Mouse (Mus musculus) midbrain, embryonic 10.5 days (tissue): ENCODE results near the gene Pla2g2d. TPM values are rescaled to one million over a fixed set of nuclear protein-coding genes. Genes with fewer than 3 reads are reported as not detected.

Source experiments
- DNase-seq: peaks from one replicate; pipeline ENCODE4 v3.0.0-alpha.2; 2017; ENCODE audit warnings: low spot score
- H3K27ac ChIP-seq: fragments of 300-500 bp; sonication (generic); replicated peaks from 2 replicates; pipeline ENCODE4 v1.5.1; 2016; ENCODE audit warnings: mild to moderate bottlenecking
- H3K27me3 ChIP-seq: fragments of 300-500 bp; sonication (generic); 2 replicates; pipeline ENCODE4 v1.6.1; 2016; ENCODE audit warnings: low read depth, mild to moderate bottlenecking; ENCODE audit not compliant: poor library complexity, severe bottlenecking
- H3K36me3 ChIP-seq: fragments of 300-500 bp; sonication (generic); 2 replicates; pipeline ENCODE4 v1.6.1; 2016; ENCODE audit warnings: mild to moderate bottlenecking, moderate library complexity
- H3K4me1 ChIP-seq: fragments of 300-500 bp; sonication (generic); 2 replicates; pipeline ENCODE4 v1.6.1; 2016
- H3K4me3 ChIP-seq: fragments of 300-500 bp; sonication (generic); 2 replicates; pipeline ENCODE4 v1.5.1; 2016; ENCODE audit warnings: mild to moderate bottlenecking, moderate library complexity
- H3K9me3 ChIP-seq: fragments of 300-500 bp; sonication (generic); replicated peaks from 2 replicates; pipeline ENCODE4 v1.6.1; 2016; ENCODE audit warnings: mild to moderate bottlenecking
- WGBS: fragments of 180-500 bp; shearing (Covaris S2); methylation state at CpG from one replicate; pipeline ENCODE4 v1.1.7; 2016; 5-methylcytosine and 5-hydroxymethylcytosine counted together
- polyA plus RNA-seq: library from polyadenylated mRNA; unstranded; fragments of >200 nt; fragmentation: Nextera tagmentation; extraction: Ambion mirVana; gene quantifications from 2 replicates; pipeline ENCODE4 v1.2.1, GENCODE M21; 2016

The Pla2g2d gene
- polyA plus RNA-seq, 1 experiment from 2014 or later = 0.56 TPM

GRCm38 (mm10) chr4:138753608-138754007 is 21.9 kb upstream of the Pla2g2d start:
- WGBS = 84% methylated on average over 3 of the region's 3 CpGs
- no peak overlapping the region for H3K4me3 ChIP-seq

GRCm38 (mm10) chr4:138754432-138754831 is 21.1 kb upstream of the Pla2g2d start:
- no peak overlapping the region for H3K4me3 ChIP-seq
- WGBS = 89% methylated on average over 9 of the region's 9 CpGs

More at GRCm38 (mm10) chr4:138753608-138754007, 21.9 kb upstream of the Pla2g2d start:
- no peak for DNase-seq
- no peaks in the 10 kb centered on the region for H3K27me3 ChIP-seq
- H3K36me3 ChIP-seq = no peaks in the 10 kb centered on the region
- H3K9me3 ChIP-seq = no peaks in the 10 kb centered on the region
- H3K27ac ChIP-seq = no peak overlapping the region
- H3K4me1 ChIP-seq = 0 out of 2 replicates have a peak, but pooled peaks cover 4% of the 10 kb centered on the region

DNA sequence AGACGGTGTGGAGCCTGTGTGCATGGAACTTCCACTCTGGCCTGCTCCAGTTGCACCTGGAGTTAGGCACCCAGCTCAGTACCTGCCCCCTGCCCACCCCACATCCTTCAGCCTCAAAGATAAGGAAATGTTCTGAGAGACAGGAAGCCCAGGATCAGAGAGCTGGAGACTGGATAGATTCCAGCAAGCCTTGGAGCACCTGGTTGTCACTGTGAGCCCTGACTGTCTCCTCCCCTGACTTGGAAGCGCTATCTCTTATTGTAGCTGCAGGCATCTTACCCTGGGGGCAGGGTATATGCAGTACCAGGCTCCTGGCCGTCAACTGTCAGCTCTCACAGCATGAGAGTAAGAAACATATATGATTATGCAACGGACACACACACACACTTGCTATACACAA is 20.1 kb upstream of the Pla2g2d start:
- Histone ChIP-seq H3K36me3 (no peaks in the 10 kb centered on the region), H3K27me3 (no peaks in the 10 kb centered on the region), H3K9me3 (no peaks in the 10 kb centered on the region), H3K4me1 (0 out of 2 replicates have a peak, but pooled peaks cover 4% of the 10 kb centered on the region), H3K27ac (peak overlapping the region; percentile 23; the same call in 1 of the 2 replicates), H3K4me3 (no peak overlapping the region)
- no peak for DNase-seq
- 84% methylated on average over 4 of the region's 4 CpGs for WGBS

More at GRCm38 (mm10) chr4:138754432-138754831, 21.1 kb upstream of the Pla2g2d start:
- no peaks in the 10 kb centered on the region for H3K9me3 ChIP-seq
- DNase-seq = no peak
- H3K27me3 ChIP-seq = no peaks in the 10 kb centered on the region
- no peaks in the 10 kb centered on the region for H3K36me3 ChIP-seq
- no peak overlapping the region for H3K27ac ChIP-seq
- 0 out of 2 replicates have a peak, but pooled peaks cover 4% of the 10 kb centered on the region for H3K4me1 ChIP-seq

DNA sequence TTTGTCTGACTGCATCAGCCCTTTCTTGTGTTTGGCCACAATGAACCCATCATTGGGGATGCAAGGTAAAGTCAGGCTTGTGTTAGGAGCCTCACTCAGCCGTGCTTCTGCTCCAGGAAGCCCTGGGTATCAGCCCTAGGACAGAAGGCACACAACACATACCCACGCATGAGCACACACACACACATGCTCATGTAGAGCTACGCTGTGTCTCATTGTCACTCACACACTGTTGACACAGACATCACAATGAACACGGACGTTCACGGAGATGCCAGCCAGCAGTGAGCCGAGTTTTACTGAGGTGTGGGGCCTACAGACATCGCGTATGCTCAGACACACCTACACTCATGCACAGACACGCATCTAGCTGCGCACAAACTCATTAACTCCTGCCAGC is 19.6 kb upstream of the Pla2g2d start:
- Histone ChIP-seq H3K36me3 (no peaks in the 10 kb centered on the region), H3K4me1 (0 out of 2 replicates have a peak, but pooled peaks cover 4% of the 10 kb centered on the region), H3K27me3 (no peaks in the 10 kb centered on the region), H3K4me3 (no peak overlapping the region), H3K9me3 (no peaks in the 10 kb centered on the region), H3K27ac (no peak overlapping the region)
- no peak for DNase-seq
- 89% methylated on average over 11 of the region's 11 CpGs for WGBS

DNA sequence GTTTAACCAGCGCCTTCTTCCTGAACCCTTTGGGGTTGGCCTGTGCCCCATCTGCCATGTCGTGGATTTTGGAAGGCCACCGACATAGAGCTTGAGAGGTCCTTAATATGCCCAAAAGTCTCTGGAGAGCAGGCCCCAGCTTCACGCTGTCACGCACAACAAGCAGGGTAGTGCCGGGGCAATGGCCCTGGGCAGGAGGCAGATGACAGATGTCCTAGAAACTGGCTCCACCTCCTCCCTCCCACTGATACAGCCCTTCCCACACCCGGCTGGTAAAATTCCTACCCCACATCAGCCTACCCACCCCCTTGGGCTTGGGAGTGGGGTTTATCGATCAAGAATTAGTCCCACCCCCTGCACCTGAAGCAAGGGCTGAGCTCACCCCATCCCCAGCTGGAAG is 18.1 kb upstream of the Pla2g2d start, which contains the start of gene Pla2g2f:
TSS of gene Pla2g2f (minus strand) at position 211 of the 400 bp plus-strand sequence.
- no peaks in the 10 kb centered on the region for H3K27me3 ChIP-seq
- no peaks in the 10 kb centered on the region for H3K9me3 ChIP-seq
- no peak within 1 kb of the TSS for H3K27ac ChIP-seq
- H3K4me3 ChIP-seq = no peak within 1 kb of the TSS
- 0 out of 2 replicates have a peak, but pooled peaks cover 4% of the 10 kb centered on the region for H3K4me1 ChIP-seq
- H3K36me3 ChIP-seq = no peaks in the 10 kb centered on the region
- no peak for DNase-seq
- WGBS = 84% methylated on average over 8 of the region's 8 CpGs

- 85% methylated on average over 9 of the region's 9 CpGs for WGBS
- Histone ChIP-seq H3K36me3 (no peaks in the 10 kb centered on the region), H3K9me3 (no peaks in the 10 kb centered on the region), H3K4me3 (no peak overlapping the region), H3K4me1 (no peaks in the 10 kb centered on the region), H3K27me3 (no peaks in the 10 kb centered on the region), H3K27ac (no peak overlapping the region)
- DNase-seq = no peak
These were observed 13.3 kb upstream of the Pla2g2d start for GRCm38 (mm10) chr4:138762266-138762665.

DNA sequence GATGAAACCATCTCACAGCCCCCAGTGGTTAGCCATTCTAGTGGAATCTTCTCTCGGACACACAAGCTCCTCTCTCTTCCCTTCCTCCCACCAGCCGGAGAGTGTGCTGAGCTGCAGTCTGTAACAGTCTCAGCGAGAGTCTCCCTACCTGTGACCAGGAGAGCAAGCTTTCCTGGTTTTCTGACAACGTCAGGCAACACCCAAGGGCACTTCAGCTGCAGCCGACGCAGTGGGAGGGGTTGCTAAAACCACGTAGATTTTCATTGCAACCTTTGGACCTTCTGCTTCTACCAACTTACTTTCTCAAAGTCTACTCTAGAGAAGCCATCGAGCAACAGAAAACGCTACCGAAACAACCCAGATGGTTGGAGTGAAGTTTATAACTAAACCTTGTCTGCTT is 3.6 kb upstream of the Pla2g2d start:
- H3K9me3 ChIP-seq = no peaks in the 10 kb centered on the region
- no peaks in the 10 kb centered on the region for H3K27me3 ChIP-seq
- H3K4me1 ChIP-seq = no peaks in the 10 kb centered on the region
- no peak overlapping the region for H3K27ac ChIP-seq
- DNase-seq = no peak
- H3K36me3 ChIP-seq = no peaks in the 10 kb centered on the region
- H3K4me3 ChIP-seq = no peak overlapping the region
- 90% methylated on average over 10 of the region's 10 CpGs for WGBS

DNA sequence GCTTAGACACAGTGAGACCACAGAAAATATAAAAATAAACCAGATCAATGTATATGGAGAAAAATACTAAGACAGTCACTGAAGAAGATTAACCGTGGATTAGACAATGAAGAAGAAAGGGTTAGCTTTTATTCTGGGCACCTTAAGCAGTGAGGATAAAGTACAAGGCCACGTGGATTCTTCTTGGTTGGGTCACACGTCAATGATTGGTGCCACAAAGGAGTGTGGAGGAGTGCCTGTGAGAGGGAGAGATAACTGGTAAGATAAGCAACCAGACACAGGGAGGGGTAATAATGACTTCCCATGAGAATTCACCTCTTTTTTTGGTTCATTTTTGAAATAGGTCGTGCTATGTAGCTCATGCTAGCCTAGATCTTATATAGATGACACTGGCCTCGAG is 3.1 kb upstream of the Pla2g2d start:
- WGBS = 89% methylated on average over 5 of the region's 5 CpGs
- Histone ChIP-seq H3K4me3 (no peak overlapping the region), H3K4me1 (peaks cover 4% of the 10 kb centered on the region; the same call in 1 of the 2 replicates), H3K9me3 (no peaks in the 10 kb centered on the region), H3K36me3 (no peaks in the 10 kb centered on the region), H3K27ac (no peak overlapping the region), H3K27me3 (no peaks in the 10 kb centered on the region)
- DNase-seq = no peak

GRCm38 (mm10) chr4:138777417-138778407 is 2.2 kb downstream of the Pla2g2d start:
- H3K4me3 ChIP-seq = no peak overlapping the region
- H3K9me3 ChIP-seq = no peaks in the 10 kb centered on the region
- H3K36me3 ChIP-seq = no peaks in the 10 kb centered on the region
- peak overlapping the region; percentile 67 for H3K27ac ChIP-seq
- 53% methylated on average over 20 of the region's 20 CpGs for WGBS
- no peaks in the 10 kb centered on the region for H3K27me3 ChIP-seq
- DNase-seq = peak; percentile 15
- peaks cover 19% of the 10 kb centered on the region for H3K4me1 ChIP-seq

DNA sequence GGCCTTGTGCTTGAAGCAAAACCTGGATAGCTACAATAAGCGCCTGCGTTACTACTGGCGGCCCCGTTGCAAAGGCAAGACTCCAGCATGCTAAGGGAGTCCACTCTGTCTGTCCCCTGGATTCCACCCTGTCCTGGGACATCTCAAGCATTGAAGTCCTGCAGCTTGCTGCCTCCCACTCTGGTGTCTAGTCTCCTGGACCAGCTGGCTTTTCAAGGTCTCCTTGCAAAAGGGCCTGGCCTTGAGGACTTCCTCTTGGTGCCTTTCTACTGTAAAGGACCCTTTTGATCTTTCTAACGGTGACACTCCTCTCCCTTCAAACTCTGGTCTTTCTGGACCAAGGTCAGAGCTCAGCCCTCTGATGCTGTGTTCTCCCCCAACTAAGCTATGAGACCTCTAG is 4.8 kb downstream of the Pla2g2d start:
- no peaks in the 10 kb centered on the region for H3K36me3 ChIP-seq
- no peak for DNase-seq
- 95% methylated on average over 5 of the region's 5 CpGs for WGBS
- H3K9me3 ChIP-seq = no peaks in the 10 kb centered on the region
- no peak overlapping the region for H3K27ac ChIP-seq
- no peak overlapping the region for H3K4me3 ChIP-seq
- no peaks in the 10 kb centered on the region for H3K27me3 ChIP-seq
- H3K4me1 ChIP-seq = peaks cover 19% of the 10 kb centered on the region

DNA sequence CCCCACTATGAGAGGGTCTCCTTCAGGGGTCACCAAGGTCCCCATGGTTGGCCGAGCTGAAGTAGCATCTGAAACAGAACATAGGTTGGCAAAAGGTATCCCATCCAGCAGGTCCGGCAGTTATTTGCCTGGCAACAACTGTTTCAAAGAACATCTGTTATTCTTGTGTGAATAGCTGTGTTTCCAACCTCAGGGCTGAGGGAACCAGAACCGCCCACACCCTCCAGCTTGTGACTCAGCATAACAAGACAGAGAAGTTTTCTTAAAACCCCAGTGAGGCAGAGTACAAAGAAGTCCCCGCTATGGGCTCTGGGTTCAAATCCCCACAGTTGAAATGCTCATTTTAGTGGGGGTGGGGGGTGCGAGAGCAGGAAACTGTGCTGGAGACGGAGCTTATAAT is 6.6 kb downstream of the Pla2g2d start:
- DNase-seq = no peak
- Histone ChIP-seq H3K27ac (no peak overlapping the region), H3K36me3 (no peaks in the 10 kb centered on the region), H3K4me3 (no peak overlapping the region), H3K9me3 (no peaks in the 10 kb centered on the region), H3K4me1 (peaks cover 19% of the 10 kb centered on the region), H3K27me3 (no peaks in the 10 kb centered on the region)
- 87% methylated on average over 6 of the region's 6 CpGs for WGBS

DNA sequence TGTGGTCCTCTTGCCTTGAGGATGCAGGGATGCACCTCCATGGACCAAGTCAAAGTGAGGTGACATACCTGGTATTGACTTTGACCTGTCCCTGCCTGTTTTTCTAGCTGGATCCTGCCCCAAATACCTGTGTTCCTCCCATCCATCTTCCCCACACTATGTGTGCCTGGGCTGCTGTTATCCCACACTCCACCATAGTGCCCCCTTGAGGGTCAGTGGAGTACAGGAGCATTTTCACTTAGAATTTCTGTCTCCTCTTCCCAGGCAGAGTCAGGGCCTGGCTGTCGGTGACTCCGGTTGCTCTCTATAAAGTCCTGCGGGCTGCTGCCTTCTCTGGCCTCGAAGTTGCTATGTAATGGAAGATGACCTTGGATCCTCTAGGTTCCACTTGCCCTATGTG is 10.2 kb downstream of the Pla2g2d start:
- Histone ChIP-seq H3K4me1 (no peaks in the 10 kb centered on the region), H3K27me3 (no peaks in the 10 kb centered on the region), H3K4me3 (no peak overlapping the region), H3K36me3 (no peaks in the 10 kb centered on the region), H3K9me3 (no peaks in the 10 kb centered on the region), H3K27ac (no peak overlapping the region)
- 60% methylated on average over 4 of the region's 4 CpGs for WGBS
- DNase-seq = no peak

DNA sequence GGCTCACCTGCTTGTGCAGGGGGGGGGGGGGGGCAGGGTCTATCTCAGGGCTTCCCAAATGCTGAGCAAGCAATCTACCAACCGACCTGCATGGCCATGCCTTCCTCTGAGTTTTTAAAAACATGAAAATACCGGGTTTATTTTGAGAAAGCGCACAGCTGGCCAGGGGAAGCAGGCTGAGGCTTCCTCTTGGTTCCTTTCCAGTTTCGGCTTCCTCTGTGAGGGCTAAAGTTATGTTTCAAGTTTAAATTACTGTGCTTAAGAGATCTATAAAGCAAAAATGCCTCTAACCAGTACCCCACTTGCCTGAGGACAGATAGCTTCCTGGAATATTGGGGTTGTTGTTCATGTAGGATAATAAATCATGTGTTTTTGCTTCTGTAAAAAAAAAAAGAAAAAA is 10.6 kb downstream of the Pla2g2d start:
- Histone ChIP-seq H3K4me3 (no peak overlapping the region), H3K27me3 (no peaks in the 10 kb centered on the region), H3K9me3 (no peaks in the 10 kb centered on the region), H3K36me3 (no peaks in the 10 kb centered on the region), H3K27ac (no peak overlapping the region), H3K4me1 (no peaks in the 10 kb centered on the region)
- no peak for DNase-seq
- WGBS = 78% methylated on average over 4 of the region's 4 CpGs
